ENCODE assay signal across 11 mouse cellular contexts in genomic region chr10:88708671-88709523, GRCm38 (mm10). TPM values are rescaled to one million over a fixed set of nuclear protein-coding genes. Genes with fewer than 3 reads are reported as not detected.
DNase-seq lines count a peak whose midpoint lies in the region; ATAC-seq and TF ChIP-seq lines count a peak whose summit lies in the region.
"Had no signal": no experiment of that assay in that cellular context is flagged by ENCODE, and none has a peak within 500 bp of the region (broad histone marks: within the 10 kb centered on the region; RNA-seq: fewer than 3 reads in every experiment).

No protein-coding gene starts in this region.

- no peak overlapping the region for H3K9ac ChIP-seq in kidney, embryonic 16.5 days (replicated peaks; ENCODE audit: low read length)

- peaks cover 1% of the 10 kb centered on the region; the same call in 1 of the 2 replicates for H3K9me3 ChIP-seq in kidney, embryonic 16.5 days (ENCODE audit: low read length)

- H3K4me2 ChIP-seq in kidney, embryonic 16.5 days (replicated peaks; ENCODE audit: low read depth, low read length): no peak overlapping the region

- H3K36me3 ChIP-seq in kidney, embryonic 16.5 days (ENCODE audit: insufficient read depth, low read length): no peaks in the 10 kb centered on the region

- ATAC-seq in kidney, embryonic 16.5 days (ENCODE audit: low FRiP score, low TSS enrichment): no peak

- 47% methylated on average over 10 of the region's 10 CpGs for WGBS in cerebellum, adult 2 months
- 66% methylated on average over 10 of the region's 10 CpGs for WGBS in kidney, embryonic 16.5 days

- no peak for TF ChIP-seq POLR2A in cerebellum, adult 2 months (IDR thresholded peaks at IDR 0.05; ENCODE audit: borderline replicate concordance, insufficient read depth, low read length)

- peak; percentile 5 to 19 for DNase-seq in cerebellum, postnatal 10 days
- no peak for DNase-seq in cerebellum, adult 2 months
- peak; percentile 82 for DNase-seq in 3T3-L1 (ENCODE audit: low read depth, low spot score)
- DNase-seq in WW6 (ENCODE audit: low read depth, low spot score): peak; percentile 55
- peak; percentile 38 for DNase-seq in layer of hippocampus, adult 9-11 months
- DNase-seq in kidney, postnatal 14 days: no peak
- no peak for DNase-seq in neural tube, embryonic 10.5 days (ENCODE audit: extremely low spot score, low spot score)
- DNase-seq: cerebellum, postnatal 14 days; kidney, postnatal 10 days had no signal

- H3K4me1 ChIP-seq in cerebellum, adult 2 months (ENCODE audit: control insufficient read depth, insufficient read depth, low read length): no peaks in the 10 kb centered on the region
- H3K4me1 ChIP-seq in kidney, embryonic 16.5 days (ENCODE audit: insufficient read depth, low read length): no peaks in the 10 kb centered on the region

- no peak for TF ChIP-seq CTCF in cerebellum, adult 2 months (IDR thresholded peaks at IDR 0.05; ENCODE audit: borderline replicate concordance, insufficient read depth, low read depth, low read length)

- H3K4me3 ChIP-seq in cerebellum, adult 2 months (replicated peaks; ENCODE audit: insufficient read depth, low read depth, low read length): no peak overlapping the region
- H3K4me3 ChIP-seq in kidney, embryonic 16.5 days (ENCODE audit: low read length): no peak overlapping the region

- no peaks in the 10 kb centered on the region for H3K27me3 ChIP-seq in cerebellum, adult 2 months (ENCODE audit: control insufficient read depth, insufficient read depth, low read length)
- H3K27me3 ChIP-seq in kidney, embryonic 16.5 days (ENCODE audit: insufficient read depth, low read length): no peaks in the 10 kb centered on the region

- no peak overlapping the region for H3K27ac ChIP-seq in cerebellum, adult 2 months (ENCODE audit: insufficient read depth, low read length)
- H3K27ac ChIP-seq in kidney, embryonic 16.5 days (ENCODE audit: low read length): no peak overlapping the region

RNA-seq across cellular contexts. Expression of gene Arl1, which starts 21.8 kb away (rescaled TPM):
- polyA plus RNA-seq in cerebellum, adult 2 months (2012; rRNA removed): 122 and 132 TPM in 2 replicates
- polyA plus RNA-seq in kidney, embryonic 16.5 days (2015; fragmentation: Nextera tagmentation; extraction: Ambion mirVana): 197 and 206 TPM in 2 replicates

RNA-seq across cellular contexts. Expression of gene Spic, which starts 24.1 kb away (rescaled TPM):
- 0.05 TPM in 2 replicates for polyA plus RNA-seq in cerebellum, adult 2 months (2012; rRNA removed)
- 0.66 and 0.84 TPM in 2 replicates for polyA plus RNA-seq in kidney, embryonic 16.5 days (2015; fragmentation: Nextera tagmentation; extraction: Ambion mirVana)
- polyA plus RNA-seq: small intestine, adult 2 months had no signal

Comparison
In these comparisons a context has a peak if more than half of its experiments do, and no peak if none do; other contexts are left out.
1. DNase-seq: peak in cerebellum, postnatal 10 days (2 of 2), 3T3-L1 (single experiment), WW6 (single experiment) and layer of hippocampus, adult 9-11 months (single experiment); none in cerebellum, adult 2 months (0 of 2), kidney, postnatal 14 days (single experiment) and neural tube, embryonic 10.5 days (single experiment).